Mouse (Mus musculus) spleen, adult 2 months (tissue): ENCODE measurements around the gene Akp3. TPM values are rescaled to one million over a fixed set of nuclear protein-coding genes. Genes with fewer than 3 reads are reported as not detected.

Experiments
- DNase-seq, 2 experiments: peaks; one replicate each; pipeline versions ENCODE4 v3.0.0 to v3.0.0-alpha.2; 2012 to 2021; ENCODE audit warnings: low spot score in 2 of 2, low read depth in 1 of 2
- H3K27ac ChIP-seq: fragments of 200-500 bp; 2 replicates; pipeline ENCODE4 v1.5.1; 2012; ENCODE audit warnings: low read length, inconsistent platforms; ENCODE audit not compliant: insufficient read depth
- H3K27me3 ChIP-seq: fragments of 200-500 bp; 2 replicates; pipeline ENCODE4 v1.6.1; 2012; ENCODE audit warnings: mild to moderate bottlenecking, moderate library complexity, low read length, inconsistent platforms; ENCODE audit not compliant: control insufficient read depth, insufficient read depth
- H3K36me3 ChIP-seq: fragments of 200-500 bp; 2 replicates; pipeline ENCODE4 v1.6.1; 2012; ENCODE audit warnings: mild to moderate bottlenecking, low read length, inconsistent platforms; ENCODE audit not compliant: control insufficient read depth, insufficient read depth
- H3K4me1 ChIP-seq: fragments of 200-500 bp; 2 replicates; pipeline ENCODE4 v1.6.1; 2011; ENCODE audit warnings: inconsistent platforms; ENCODE audit not compliant: control insufficient read depth, insufficient read depth, insufficient read length
- H3K4me3 ChIP-seq: fragments of 200-500 bp; 2 replicates; pipeline ENCODE4 v1.5.1; 2011; ENCODE audit warnings: mild to moderate bottlenecking, inconsistent platforms; ENCODE audit not compliant: insufficient read depth, insufficient read length; ENCODE audit errors: extremely low read depth
- CTCF ChIP-seq: fragments of 200-500 bp; IDR thresholded peaks from 2 replicates; pipeline ENCODE4 v1.5.1; 2011; ENCODE audit warnings: mild to moderate bottlenecking, inconsistent platforms; ENCODE audit not compliant: insufficient read depth, insufficient read length, insufficient replicate concordance; ENCODE audit errors: extremely low read depth
- POLR2A ChIP-seq: fragments of 200-500 bp; IDR thresholded peaks from 2 replicates; pipeline ENCODE4 v1.6.1; 2011; ENCODE audit warnings: low read depth, low read length, inconsistent platforms
- whole genome bisulfite sequencing: fragments of 180-500 bp; shearing (Covaris S2); methylation state at CpG from one replicate; pipeline ENCODE4 v1.1.7; 2018; 5-methylcytosine and 5-hydroxymethylcytosine counted together
- polyA plus RNA-seq: library from polyadenylated mRNA; depleted of rRNA; stranded (reverse); fragments of >200 nt; gene quantifications from 2 replicates; pipeline ENCODE4 v1.2.3, GENCODE M21; 2012

Gene Akp3
- polyA plus RNA-seq, 1 experiment = not detected

DNA sequence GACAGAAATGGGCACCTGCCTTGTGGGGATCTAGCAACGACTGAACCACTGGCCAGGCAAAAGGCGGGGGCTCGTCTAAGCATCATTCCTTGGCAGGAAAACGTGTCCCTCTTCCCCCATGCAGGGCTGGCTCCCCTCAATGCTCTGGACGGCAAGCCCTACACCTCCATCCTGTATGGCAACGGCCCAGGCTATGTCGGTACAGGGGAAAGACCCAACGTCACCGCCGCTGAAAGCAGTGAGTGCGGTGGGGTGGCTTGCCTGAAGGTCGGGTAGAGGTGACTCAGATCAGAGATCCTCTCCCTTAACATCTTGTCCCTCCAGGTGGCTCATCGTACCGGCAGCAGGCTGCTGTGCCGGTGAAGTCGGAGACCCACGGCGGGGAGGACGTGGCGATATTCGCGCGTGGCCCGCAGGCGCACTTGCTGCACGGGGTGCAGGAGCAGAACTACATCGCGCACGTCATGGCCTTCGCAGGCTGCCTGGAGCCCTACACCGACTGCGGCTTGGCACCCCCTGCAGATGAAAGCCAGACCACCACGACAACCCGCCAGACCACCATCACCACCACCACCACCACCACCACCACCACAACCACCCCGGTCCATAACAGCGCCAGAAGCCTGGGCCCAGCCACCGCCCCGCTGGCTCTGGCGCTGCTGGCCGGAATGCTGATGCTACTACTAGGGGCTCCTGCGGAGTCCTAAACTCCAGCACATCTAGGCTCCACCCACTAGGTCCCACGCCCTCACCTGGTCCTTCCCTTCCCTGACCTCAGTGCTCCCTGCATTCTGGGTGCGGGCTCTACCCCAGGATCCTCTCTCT lies 2.6 kb downstream of the Akp3 start:
- no peaks in the 10 kb centered on the region for H3K36me3 ChIP-seq
- no peak for DNase-seq
- 15% methylated on average over 43 of the region's 43 CpGs for WGBS
- no peaks in the 10 kb centered on the region; the same call in 1 of the 2 replicates for H3K4me1 ChIP-seq
- TF ChIP-seq CTCF = no peak
- H3K4me3 ChIP-seq = no peak overlapping the region
- no peaks in the 10 kb centered on the region for H3K27me3 ChIP-seq
- no peak overlapping the region for H3K27ac ChIP-seq

DNA sequence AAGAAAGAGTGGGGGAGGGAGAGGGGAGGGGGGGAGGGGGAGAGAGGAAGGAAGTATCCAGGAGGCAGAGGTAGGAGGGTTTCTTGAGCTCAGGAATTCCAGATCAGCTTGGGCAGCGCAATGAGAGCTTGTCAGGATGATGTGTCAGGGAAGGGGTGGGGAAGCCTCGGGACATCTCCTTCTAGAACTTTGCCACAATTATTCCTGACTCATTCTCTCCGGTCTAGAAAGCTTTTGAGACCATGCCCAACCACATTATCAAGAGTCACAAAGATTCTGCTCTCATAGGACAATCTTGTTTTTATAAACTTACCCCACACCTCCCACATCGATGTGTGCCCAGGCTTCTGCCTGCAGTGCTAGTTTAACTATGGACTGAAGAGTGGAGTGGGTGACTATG lies 7.0 kb downstream of the Akp3 start:
- Histone ChIP-seq H3K4me3 (no peak overlapping the region), H3K27me3 (no peaks in the 10 kb centered on the region), H3K27ac (no peak overlapping the region), H3K4me1 (no peaks in the 10 kb centered on the region; the same call in 1 of the 2 replicates), H3K36me3 (no peaks in the 10 kb centered on the region)
- WGBS = 83% methylated on average over 4 of the region's 4 CpGs
- DNase-seq = no peak
- TF ChIP-seq CTCF (no peak), POLR2A (no peak)

DNA sequence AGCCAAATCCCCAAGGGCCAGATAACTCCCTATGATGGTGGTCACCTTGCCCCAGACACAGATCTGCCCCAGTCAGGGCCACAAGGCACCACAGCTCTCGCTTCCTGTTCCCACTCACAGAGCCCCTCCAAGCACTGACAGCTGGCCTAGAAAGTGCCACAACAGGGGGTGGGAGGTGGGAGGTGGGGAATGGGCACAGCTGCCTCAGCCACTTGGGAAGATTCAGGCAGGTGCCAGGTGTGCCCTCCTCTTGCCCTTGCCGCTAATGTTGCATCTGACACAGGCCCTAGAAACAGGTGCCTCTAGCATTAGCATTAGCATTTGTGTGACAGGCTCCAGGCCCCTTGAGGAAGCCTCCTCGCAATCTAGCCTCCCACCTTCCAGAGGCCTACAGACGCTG lies 16.8 kb downstream of the Akp3 start:
- H3K4me3 ChIP-seq = no peak overlapping the region
- no peak for DNase-seq
- no peaks in the 10 kb centered on the region for H3K36me3 ChIP-seq
- no peak overlapping the region for H3K27ac ChIP-seq
- WGBS = 87% methylated on average over 4 of the region's 4 CpGs
- no peaks in the 10 kb centered on the region for H3K4me1 ChIP-seq
- no peaks in the 10 kb centered on the region for H3K27me3 ChIP-seq
- TF ChIP-seq CTCF = no peak
- no peak for TF ChIP-seq POLR2A

DNA sequence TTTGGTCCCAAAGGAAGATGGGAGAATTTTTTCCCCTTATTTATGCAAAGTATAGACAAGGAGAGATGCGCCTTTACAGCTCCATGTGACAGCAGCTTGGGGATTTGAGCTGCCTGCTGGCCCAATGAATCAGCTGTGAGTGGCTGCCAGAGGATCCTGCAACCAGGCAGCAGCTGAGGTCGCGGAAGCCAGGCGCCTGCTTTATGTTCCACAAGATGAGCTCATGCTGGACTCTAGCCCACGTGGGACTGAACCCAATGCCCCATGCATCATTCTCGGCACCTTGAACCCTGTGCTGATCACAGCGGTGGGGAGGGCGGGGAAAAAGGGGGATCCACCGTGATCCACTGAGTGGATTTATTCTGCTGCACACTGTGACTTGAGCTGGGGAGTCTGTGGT lies 17.7 kb downstream of the Akp3 start:
- 81% methylated on average over 9 of the region's 9 CpGs for WGBS
- DNase-seq = no peak
- Histone ChIP-seq H3K4me1 (no peaks in the 10 kb centered on the region), H3K4me3 (no peak overlapping the region), H3K27ac (no peak overlapping the region), H3K27me3 (no peaks in the 10 kb centered on the region), H3K36me3 (no peaks in the 10 kb centered on the region)
- TF ChIP-seq CTCF (no peak), POLR2A (no peak)

DNA sequence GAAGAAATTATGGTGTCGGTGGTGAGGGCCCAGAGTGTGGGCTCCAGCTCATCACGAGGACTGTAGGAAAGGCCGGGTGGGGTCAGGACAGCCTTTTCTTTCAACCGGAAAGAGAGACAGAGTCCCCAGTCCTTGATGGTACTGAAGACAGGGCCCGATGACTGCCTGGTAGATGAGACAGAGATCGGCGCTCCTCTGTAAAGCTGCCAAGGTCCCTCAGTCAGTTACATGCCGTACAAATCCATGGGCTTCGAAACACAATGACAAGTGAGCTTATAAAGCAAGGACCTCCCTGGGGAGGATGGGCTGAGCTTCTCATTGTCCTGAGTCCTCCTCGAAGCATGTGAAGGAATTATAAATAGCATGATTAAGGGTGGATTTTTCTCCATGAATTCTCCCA lies 18.4 kb downstream of the Akp3 start:
- H3K36me3 ChIP-seq = no peaks in the 10 kb centered on the region
- WGBS = 89% methylated on average over 10 of the region's 10 CpGs
- no peak overlapping the region for H3K27ac ChIP-seq
- H3K4me1 ChIP-seq = no peaks in the 10 kb centered on the region
- no peak for DNase-seq
- no peak overlapping the region for H3K4me3 ChIP-seq
- no peak for TF ChIP-seq CTCF
- no peak for TF ChIP-seq POLR2A
- H3K27me3 ChIP-seq = no peaks in the 10 kb centered on the region

DNA sequence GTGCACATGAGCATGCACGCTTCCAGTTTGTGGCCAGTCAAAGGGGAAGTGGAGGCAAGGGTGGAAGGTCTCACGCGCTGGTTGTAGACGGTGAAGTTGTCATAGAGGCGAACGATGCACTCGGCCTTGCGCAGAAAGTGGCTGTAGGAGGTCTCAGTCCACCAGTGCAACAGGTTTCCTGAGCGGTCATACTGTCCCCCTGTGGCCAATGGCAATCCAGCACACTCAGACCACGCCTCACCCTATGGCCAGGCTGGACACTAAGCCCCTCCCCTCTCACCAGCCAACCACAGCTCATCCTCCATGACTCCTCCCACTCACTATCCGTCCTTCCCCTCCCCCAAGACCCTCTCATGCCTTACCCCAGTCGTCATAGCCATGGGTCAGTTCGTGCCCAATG lies 24.6 kb downstream of the Akp3 start:
- H3K4me1 ChIP-seq = peaks cover 4% of the 10 kb centered on the region
- no peak overlapping the region for H3K4me3 ChIP-seq
- H3K27me3 ChIP-seq = peaks cover 5% of the 10 kb centered on the region; the same call in 1 of the 2 replicates
- no peak for DNase-seq
- no peaks in the 10 kb centered on the region for H3K36me3 ChIP-seq
- WGBS = 39% methylated on average over 13 of the region's 13 CpGs
- H3K27ac ChIP-seq = no peak overlapping the region
- TF ChIP-seq CTCF (no peak), POLR2A (no peak)

DNA sequence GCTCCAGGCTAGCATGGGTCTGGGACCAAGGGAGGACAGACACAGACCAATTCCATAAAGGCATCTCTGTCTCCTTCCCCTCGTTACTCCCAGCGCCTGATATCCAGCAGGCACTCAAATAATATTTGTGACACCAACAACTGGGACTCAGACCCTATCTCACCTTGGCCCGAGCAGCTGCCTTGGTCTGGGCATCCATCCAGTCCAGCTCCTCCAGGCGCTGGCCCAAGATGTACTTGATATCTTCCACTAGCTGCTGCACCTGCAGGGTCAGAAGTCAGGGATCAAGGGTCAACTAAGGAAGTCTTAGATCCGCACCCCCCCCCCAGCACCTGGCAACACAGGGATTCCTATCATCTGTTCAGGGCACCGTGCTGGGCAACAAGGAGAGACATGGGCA lies 26.5 kb downstream of the Akp3 start:
- H3K27me3 ChIP-seq = peaks cover 10% of the 10 kb centered on the region
- H3K4me1 ChIP-seq = peaks cover 7% of the 10 kb centered on the region
- no peak for TF ChIP-seq CTCF
- no peak for TF ChIP-seq POLR2A
- H3K4me3 ChIP-seq = no peak overlapping the region
- WGBS = 88% methylated on average over 6 of the region's 6 CpGs
- H3K36me3 ChIP-seq = no peaks in the 10 kb centered on the region
- no peak overlapping the region for H3K27ac ChIP-seq
- DNase-seq = no peak
